Mouse (Mus musculus) kidney, adult 2 months (tissue): ENCODE measurements around the gene Ppp3ca. TPM values are rescaled to one million over a fixed set of nuclear protein-coding genes. Genes with fewer than 3 reads are reported as not detected.

Experiments used
- DNase-seq: peaks from one replicate; pipeline ENCODE4 v3.0.0; 2021
- H3K27ac ChIP-seq: fragments of 200-500 bp; 2 replicates; pipeline ENCODE4 v1.5.1; 2012; ENCODE audit warnings: low read depth, low read length, control low read depth, inconsistent platforms; ENCODE audit not compliant: insufficient read depth
- H3K27me3 ChIP-seq: fragments of 200-500 bp; replicated peaks from 2 replicates; pipeline ENCODE4 v1.6.1; 2012; ENCODE audit warnings: mild to moderate bottlenecking, moderate library complexity, low read length, inconsistent platforms; ENCODE audit not compliant: control insufficient read depth, insufficient read depth
- H3K36me3 ChIP-seq: fragments of 200-500 bp; 2 replicates; pipeline ENCODE4 v1.6.1; 2012; ENCODE audit warnings: mild to moderate bottlenecking, moderate library complexity, low read length, inconsistent platforms; ENCODE audit not compliant: control insufficient read depth, insufficient read depth
- H3K4me1 ChIP-seq: fragments of 200-500 bp; 2 replicates; pipeline ENCODE4 v1.6.1; 2011; ENCODE audit warnings: low read length; ENCODE audit not compliant: control insufficient read depth, insufficient read depth
- H3K4me3 ChIP-seq: fragments of 200-500 bp; 2 replicates; pipeline ENCODE4 v1.5.1; 2011; ENCODE audit warnings: mild to moderate bottlenecking, low read depth, low read length, control low read depth; ENCODE audit not compliant: insufficient read depth
- CTCF ChIP-seq: fragments of 200-500 bp; conservative IDR thresholded peaks from 2 replicates; pipeline ENCODE4 v1.5.1; 2011; ENCODE audit warnings: low read depth, mild to moderate bottlenecking, control low read depth, low read length, moderate library complexity, mixed read lengths; ENCODE audit not compliant: insufficient read depth, insufficient read length
- POLR2A ChIP-seq: fragments of 200-500 bp; IDR thresholded peaks from one replicate; pipeline ENCODE4 v1.6.1; 2011; ENCODE audit warnings: low read depth, low read length, control low read depth
- WGBS: fragments of 180-500 bp; shearing (Covaris S2); methylation state at CpG from one replicate; pipeline ENCODE4 v1.1.7; 2018; 5-methylcytosine and 5-hydroxymethylcytosine counted together
- polyA plus RNA-seq: library from polyadenylated mRNA; depleted of rRNA; stranded (reverse); fragments of >200 nt; gene quantifications from 2 replicates; pipeline ENCODE4 v1.2.3, GENCODE M21; 2012

Ppp3ca gene
- polyA plus RNA-seq, 1 experiment: 14.0 TPM

DNA sequence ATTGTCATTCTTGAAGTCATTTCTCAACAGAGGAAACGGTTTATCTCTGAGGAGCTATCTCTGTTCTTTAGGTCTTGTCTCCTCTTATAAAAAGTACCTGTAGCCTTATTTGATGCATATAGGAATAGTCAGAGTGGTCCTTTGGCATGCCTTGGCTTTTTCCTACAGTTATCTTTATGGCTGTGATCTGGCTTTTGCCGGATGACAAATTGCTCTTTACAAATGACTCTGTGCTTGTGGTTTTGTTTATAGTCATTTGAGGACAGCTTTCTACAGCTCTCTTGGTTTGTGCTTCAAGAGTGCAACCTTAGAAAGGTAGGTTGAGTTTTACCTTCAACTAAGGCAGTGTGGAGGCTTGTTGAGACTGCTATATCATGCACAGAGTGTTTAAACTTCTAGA is 3.4 kb downstream of the Ppp3ca start:
- H3K36me3 ChIP-seq: no peaks in the 10 kb centered on the region
- no peak for DNase-seq
- TF ChIP-seq CTCF (no peak), POLR2A (no peak)
- H3K27ac ChIP-seq: no peak overlapping the region
- H3K27me3 ChIP-seq: no peaks in the 10 kb centered on the region
- no peak overlapping the region for H3K4me3 ChIP-seq
- WGBS: 86% methylated on average over 2 of the region's 2 CpGs
- peaks cover 8% of the 10 kb centered on the region; the same call in 1 of the 2 replicates for H3K4me1 ChIP-seq

DNA sequence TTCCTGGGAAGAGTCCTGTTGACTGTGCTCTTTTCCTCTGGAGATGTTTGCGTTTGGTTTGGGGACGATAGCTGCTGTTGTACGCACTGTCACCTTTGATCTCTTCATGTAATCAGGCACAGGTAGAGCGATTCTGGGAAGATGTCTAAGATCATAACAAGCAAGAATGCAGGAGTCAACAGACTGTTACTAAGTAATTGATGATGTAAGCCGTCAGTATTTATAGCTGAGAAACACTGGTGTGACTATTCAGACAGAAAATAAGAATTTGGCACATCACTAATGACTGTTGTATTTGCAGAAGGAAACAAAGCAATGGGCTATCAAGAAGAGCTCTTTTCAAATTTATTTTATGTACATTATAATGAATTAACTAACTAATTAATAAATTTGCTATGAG is 4.6 kb downstream of the Ppp3ca start:
- H3K27me3 ChIP-seq: no peaks in the 10 kb centered on the region
- no peak overlapping the region for H3K27ac ChIP-seq
- H3K4me1 ChIP-seq: peaks cover 8% of the 10 kb centered on the region; the same call in 1 of the 2 replicates
- 46% methylated on average over 5 of the region's 5 CpGs for WGBS
- H3K36me3 ChIP-seq: no peaks in the 10 kb centered on the region
- H3K4me3 ChIP-seq: no peak overlapping the region
- peak; percentile 32 for DNase-seq
- TF ChIP-seq CTCF (no peak), POLR2A (no peak)

DNA sequence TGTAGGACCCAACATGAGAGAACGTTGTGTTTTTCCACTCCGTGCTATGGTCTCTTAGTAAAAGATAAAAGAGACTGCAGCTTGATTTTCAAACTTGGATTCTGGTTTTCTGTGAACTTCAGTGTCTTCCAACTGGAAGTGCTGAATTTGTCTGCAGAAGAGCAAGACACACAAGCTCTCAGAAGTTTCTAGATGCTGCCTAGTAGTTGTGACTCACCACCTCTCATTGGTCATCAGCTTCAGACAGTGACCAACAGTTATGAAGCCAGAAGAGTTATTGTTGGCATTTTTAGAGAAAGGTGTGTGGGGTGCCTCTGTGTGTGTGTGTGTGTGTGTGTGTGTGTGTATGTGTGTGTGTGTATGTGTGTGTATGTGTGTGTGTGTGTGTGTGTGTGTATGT is 7.1 kb downstream of the Ppp3ca start:
- Histone ChIP-seq H3K4me1 (peaks cover 8% of the 10 kb centered on the region; the same call in 1 of the 2 replicates), H3K27me3 (no peaks in the 10 kb centered on the region), H3K36me3 (no peaks in the 10 kb centered on the region), H3K27ac (no peak overlapping the region), H3K4me3 (no peak overlapping the region)
- no peak for TF ChIP-seq CTCF
- TF ChIP-seq POLR2A: no peak
- WGBS: 89% methylated on average over 2 of the region's 2 CpGs
- DNase-seq: no peak

DNA sequence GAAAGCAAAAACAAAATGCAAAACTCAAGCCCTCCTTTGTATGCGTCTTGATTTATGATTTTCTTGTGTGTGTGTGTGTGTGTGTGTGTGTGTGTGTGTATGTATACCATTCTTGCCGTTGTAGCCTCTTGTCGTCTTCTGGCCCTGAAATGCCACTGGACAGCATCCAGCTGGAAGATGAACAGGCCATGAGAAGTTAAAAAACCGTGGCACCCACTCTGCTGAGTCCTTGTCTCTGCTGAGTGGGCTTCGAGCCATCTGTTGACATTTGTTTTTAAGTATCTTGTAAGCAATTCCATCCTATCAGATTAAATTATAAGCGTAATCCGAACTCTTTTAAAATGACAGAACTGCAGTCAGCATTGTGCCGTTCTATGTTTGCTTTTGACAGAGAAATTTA is 8.5 kb downstream of the Ppp3ca start:
- WGBS: 55% methylated on average over 8 of the region's 8 CpGs

DNA sequence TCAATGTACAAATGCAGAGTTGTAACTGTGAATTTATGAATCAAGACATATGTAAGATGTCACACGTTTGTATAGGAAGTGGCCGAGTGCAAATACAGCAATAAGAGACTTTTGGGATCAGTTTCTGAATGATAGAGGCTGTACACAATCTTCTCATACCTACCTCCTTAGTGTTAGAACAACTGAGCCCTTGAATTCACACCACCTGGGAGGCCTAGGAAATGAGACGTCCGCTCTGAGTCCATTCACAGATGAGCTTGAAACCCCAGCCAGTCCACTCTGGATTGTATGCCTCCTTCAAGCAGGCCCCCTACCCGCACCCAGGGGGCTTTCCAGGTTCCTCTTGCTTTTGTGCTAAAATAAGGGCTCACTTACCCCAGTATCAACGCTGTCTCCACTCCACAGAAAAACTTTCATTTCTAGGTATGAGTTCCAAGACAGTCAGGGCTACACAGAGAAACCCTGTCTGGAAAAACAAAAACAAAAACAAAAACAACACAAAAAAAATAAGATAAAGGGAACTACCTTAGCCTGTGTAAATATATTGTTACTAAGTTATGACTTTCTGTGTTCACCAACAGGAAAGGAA is 10.1 kb downstream of the Ppp3ca start:
- Histone ChIP-seq H3K27ac (no peak overlapping the region), H3K4me1 (peaks cover 2% of the 10 kb centered on the region; the same call in 1 of the 2 replicates), H3K4me3 (no peak overlapping the region), H3K27me3 (no peaks in the 10 kb centered on the region), H3K36me3 (no peaks in the 10 kb centered on the region)
- WGBS: 73% methylated on average over 6 of the region's 6 CpGs
- no peak for DNase-seq
- no peak for TF ChIP-seq CTCF
- TF ChIP-seq POLR2A: no peak

More for the DNA sequence above, 8.5 kb downstream of the Ppp3ca start:
- H3K27ac ChIP-seq: no peak overlapping the region
- peaks cover 8% of the 10 kb centered on the region; the same call in 1 of the 2 replicates for H3K4me1 ChIP-seq
- no peaks in the 10 kb centered on the region for H3K27me3 ChIP-seq
- no peak for DNase-seq
- no peak overlapping the region for H3K4me3 ChIP-seq
- TF ChIP-seq CTCF (no peak), POLR2A (no peak)
- H3K36me3 ChIP-seq: no peaks in the 10 kb centered on the region

DNA sequence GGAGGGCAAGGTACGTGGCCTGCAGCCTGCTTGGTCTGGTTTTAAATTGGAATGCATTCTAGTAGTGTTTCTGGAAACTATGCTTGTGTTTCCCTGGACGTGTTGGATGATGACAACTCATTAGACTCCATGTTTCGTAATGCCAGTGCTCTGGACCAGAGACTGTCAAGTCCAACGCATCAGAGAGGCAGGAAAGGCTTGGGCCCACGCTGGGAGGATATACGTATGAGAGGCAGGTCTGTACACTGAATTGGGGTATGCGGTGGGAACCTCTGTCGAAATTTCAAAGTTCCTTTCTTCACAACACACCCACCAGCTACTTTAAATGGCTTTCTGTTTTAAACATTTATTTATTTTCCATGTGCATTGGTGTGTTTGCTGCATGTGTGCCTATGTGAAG is 12.3 kb downstream of the Ppp3ca start:
- Histone ChIP-seq H3K4me3 (no peak overlapping the region), H3K36me3 (no peaks in the 10 kb centered on the region), H3K4me1 (peaks cover 7% of the 10 kb centered on the region; the same call in 1 of the 2 replicates), H3K27me3 (no peaks in the 10 kb centered on the region), H3K27ac (no peak overlapping the region)
- no peak for DNase-seq
- TF ChIP-seq CTCF (no peak), POLR2A (no peak)
- 89% methylated on average over 8 of the region's 8 CpGs for WGBS

DNA sequence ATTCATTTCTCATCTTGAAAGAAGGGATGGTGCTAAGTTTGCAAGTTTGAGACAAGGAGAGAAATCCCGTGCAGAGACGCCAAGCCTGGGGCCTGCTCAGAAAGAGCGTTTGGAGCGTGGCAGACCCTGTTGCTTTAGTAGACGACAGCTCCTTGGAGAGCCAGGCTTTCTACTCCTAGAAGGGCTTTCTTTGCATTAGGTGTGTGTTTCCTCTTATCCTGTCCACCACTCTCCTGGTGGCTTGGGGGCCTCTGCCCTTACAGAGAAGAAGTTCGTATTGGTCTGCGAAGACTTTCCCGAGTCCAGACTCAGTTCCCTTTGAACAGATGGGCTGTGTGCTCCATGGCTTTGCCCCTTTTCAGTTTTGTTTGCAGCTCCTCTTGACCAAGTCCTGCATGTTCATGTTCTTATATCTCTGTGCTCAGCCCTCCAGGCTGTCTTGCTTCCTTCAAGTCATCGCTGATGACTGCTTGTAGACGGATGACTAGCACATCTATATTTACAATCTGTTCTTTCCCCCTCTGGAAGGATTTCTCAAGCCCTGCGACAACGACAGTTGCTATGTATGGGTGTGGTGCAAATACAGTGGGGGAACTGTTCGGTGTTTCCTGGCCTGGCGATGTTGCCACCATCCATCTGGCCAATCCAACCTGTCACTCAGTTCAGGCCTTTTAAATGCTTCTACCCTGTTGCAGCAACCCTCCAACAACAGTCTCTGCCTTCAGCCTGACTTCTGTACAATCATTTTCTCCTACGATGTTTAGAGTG is 14.5 kb downstream of the Ppp3ca start:
- Histone ChIP-seq H3K27me3 (no peaks in the 10 kb centered on the region), H3K4me3 (no peak overlapping the region), H3K27ac (no peak overlapping the region), H3K4me1 (peaks cover 12% of the 10 kb centered on the region; the same call in 1 of the 2 replicates), H3K36me3 (no peaks in the 10 kb centered on the region)
- WGBS: 79% methylated on average over 15 of the region's 15 CpGs
- DNase-seq: no peak
- TF ChIP-seq CTCF: no peak
- TF ChIP-seq POLR2A: no peak
